Mouse (Mus musculus): ENCODE data around the gene Vipr1.

DNA sequence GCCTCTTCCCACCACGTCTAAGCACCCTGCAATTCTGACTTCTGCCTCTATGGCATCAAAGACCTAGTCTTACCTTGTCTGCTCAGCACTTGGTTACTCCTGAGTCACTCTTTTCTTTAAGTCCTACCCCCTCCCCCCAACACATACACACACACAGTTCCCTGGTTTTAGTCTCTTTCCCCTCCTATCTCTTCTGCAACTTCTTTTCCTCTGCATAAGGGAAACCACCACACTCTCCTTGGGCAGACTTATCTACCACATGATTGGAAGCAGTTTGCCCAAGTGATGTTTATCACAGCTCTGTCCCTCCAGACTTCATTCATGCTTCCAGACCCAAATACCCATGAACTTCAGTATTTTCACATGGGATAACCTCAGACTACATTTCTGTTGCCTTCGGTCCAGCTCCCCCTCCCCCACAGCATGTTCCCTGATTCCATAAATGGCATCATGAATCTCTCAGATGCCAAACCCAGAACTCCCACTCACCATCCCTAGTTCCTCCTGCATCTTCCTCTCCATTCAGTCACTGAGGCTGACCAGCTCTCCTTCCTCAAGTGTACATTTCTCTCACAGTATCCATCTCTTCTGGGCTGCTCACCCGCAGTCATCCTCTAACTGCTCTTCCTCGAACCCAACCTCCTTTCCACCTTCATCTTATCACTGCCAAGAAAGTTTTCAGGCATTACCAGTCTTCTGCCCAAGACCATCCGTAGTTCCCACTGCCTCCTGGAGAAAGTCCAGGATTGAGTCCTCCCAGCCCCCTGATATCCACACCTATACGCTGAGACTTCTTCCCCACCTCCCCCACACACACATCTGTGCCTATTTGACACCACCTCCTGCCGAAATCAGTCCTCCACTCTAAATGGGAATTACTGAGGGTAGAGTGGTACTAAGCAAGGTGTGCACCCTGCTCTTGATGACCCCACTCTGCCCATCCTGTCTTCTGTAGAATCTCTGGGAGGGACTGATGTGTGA is 66.3 kb downstream of the Vipr1 start:
- TF ChIP-seq CTCF (IDR thresholded peaks at IDR 0.05; ENCODE audit: insufficient read depth, low read depth, low read length) (no peak), POLR2A (IDR thresholded peaks at IDR 0.05; ENCODE audit: insufficient read depth, low read depth, low read length) (no peak)
